Mouse (Mus musculus): ENCODE results near the gene Rai1. TPM values are rescaled to one million over a fixed set of nuclear protein-coding genes. Genes with fewer than 3 reads are reported as not detected.

Gene Rai1
- polyA plus RNA-seq, 1 experiment from 2014 or later = 36.0 TPM

GRCm38 (mm10) chr11:60246077-60246476 is 141.3 kb downstream of the Rai1 start:
- Histone ChIP-seq H3K36me3 (ENCODE audit: control insufficient read depth, insufficient read depth, low read length) (no peaks in the 10 kb centered on the region), H3K9ac (ENCODE audit: low read length) (no peak overlapping the region; the same call in 1 of the 2 replicates), H3K27me3 (ENCODE audit: control insufficient read depth, insufficient read depth, low read length) (no peaks in the 10 kb centered on the region), H3K9me3 (ENCODE audit: control insufficient read depth, low read length) (no peaks in the 10 kb centered on the region), H3K4me1 (ENCODE audit: control insufficient read depth, insufficient read depth, low read length) (no peaks in the 10 kb centered on the region), H3K27ac (replicated peaks; ENCODE audit: low read depth, low read length) (no peak overlapping the region), H3K4me2 (ENCODE audit: low read depth, severe bottlenecking) (no peak overlapping the region), H3K4me3 (ENCODE audit: low read depth, low read length) (no peak overlapping the region)
- DNase-seq (ENCODE audit: low spot score) (no peak), ATAC-seq (ENCODE audit: insufficient number of reproducible peaks, low FRiP score, low TSS enrichment, low read depth) (no peak)

- Histone ChIP-seq H3K27ac (replicated peaks; ENCODE audit: low read depth, low read length) (no peak overlapping the region), H3K9me3 (ENCODE audit: control insufficient read depth, low read length) (no peaks in the 10 kb centered on the region)
- no peak for DNase-seq (ENCODE audit: low spot score)
These were observed 143.1 kb downstream of the Rai1 start for GRCm38 (mm10) chr11:60247753-60248550.

More at GRCm38 (mm10) chr11:60247753-60248550, 143.1 kb downstream of the Rai1 start:
- WGBS = 45% methylated on average over 5 of the region's 5 CpGs
- no peak overlapping the region for H3K4me3 ChIP-seq (ENCODE audit: low read depth, low read length)
- H3K36me3 ChIP-seq (ENCODE audit: control insufficient read depth, insufficient read depth, low read length) = no peaks in the 10 kb centered on the region
- no peak overlapping the region for H3K9ac ChIP-seq (ENCODE audit: low read length)
- H3K27me3 ChIP-seq (ENCODE audit: control insufficient read depth, insufficient read depth, low read length) = no peaks in the 10 kb centered on the region
- H3K4me2 ChIP-seq (ENCODE audit: low read depth, severe bottlenecking) = no peak overlapping the region
- H3K4me1 ChIP-seq (ENCODE audit: control insufficient read depth, insufficient read depth, low read length) = no peaks in the 10 kb centered on the region
- no peak for ATAC-seq (ENCODE audit: insufficient number of reproducible peaks, low FRiP score, low TSS enrichment, low read depth)

Small RNAs within 50 kb of the gene (microRNA-seq; reads per million reads assigned to microRNA genes)
- gene Mir6921 = not detected
- gene Mir6922 = not detected

Other genes starting within 250 kb of the Rai1 start
- 44.9 and 45.5 TPM in 2 replicates for gene Med9, start 156.8 kb upstream of the Rai1 start, polyA plus RNA-seq (2014; fragmentation: Nextera tagmentation; extraction: Ambion mirVana)
- gene Rasd1, start 140.1 kb upstream of the Rai1 start, polyA plus RNA-seq (2014; fragmentation: Nextera tagmentation; extraction: Ambion mirVana) = 1.1 and 1.2 TPM in 2 replicates
- 4.9 and 6.1 TPM in 2 replicates for gene Pemt, start 58.5 kb upstream of the Rai1 start, polyA plus RNA-seq (2014; fragmentation: Nextera tagmentation; extraction: Ambion mirVana)
- 53.2 and 55.3 TPM in 2 replicates for gene Srebf1, start 117.6 kb downstream of the Rai1 start, polyA plus RNA-seq (2014; fragmentation: Nextera tagmentation; extraction: Ambion mirVana)
- 10.6 and 12.2 TPM in 2 replicates for gene Tom1l2, start 247.9 kb downstream of the Rai1 start, polyA plus RNA-seq (2014; fragmentation: Nextera tagmentation; extraction: Ambion mirVana)
- gene Drc3, start 248.3 kb downstream of the Rai1 start, polyA plus RNA-seq (2014; fragmentation: Nextera tagmentation; extraction: Ambion mirVana) = 1.4 and 1.9 TPM in 2 replicates

Measured in limb, embryonic 11.5 days (tissue).